8 mouse cellular contexts compared by ENCODE assay signal in genomic region chr6:71823085-71823484, GRCm38 (mm10). TPM values are rescaled to one million over a fixed set of nuclear protein-coding genes. Genes with fewer than 3 reads are reported as not detected.
DNase-seq lines count a peak whose midpoint lies in the region; ATAC-seq and TF ChIP-seq lines count a peak whose summit lies in the region.

No protein-coding gene starts in this region.

- no peak for DNase-seq in lung, postnatal 36 days
- no peak for DNase-seq in liver, adult 2 months (ENCODE audit: extremely low read depth, low read depth, low spot score)
- no peak for DNase-seq in spleen, adult 12 weeks (ENCODE audit: low spot score)
- DNase-seq in cerebellum, postnatal 36 days, result no peak
- no peak for DNase-seq in embryo, embryonic 10.5 days (ENCODE audit: low spot score)

- no peaks in the 10 kb centered on the region for H3K27me3 ChIP-seq in lung, embryonic 16.5 days (ENCODE audit: control insufficient read depth, insufficient read depth, low read depth, low read length)
- no peaks in the 10 kb centered on the region for H3K27me3 ChIP-seq in forebrain, embryonic 12.5 days
- H3K27me3 ChIP-seq in liver, adult 2 months (ENCODE audit: control insufficient read depth, insufficient read depth, low read length), result no peaks in the 10 kb centered on the region
- H3K27me3 ChIP-seq in small intestine, adult 2 months (ENCODE audit: control insufficient read depth, insufficient read depth, low read length), result no peaks in the 10 kb centered on the region

- no peaks in the 10 kb centered on the region for H3K9me3 ChIP-seq in lung, embryonic 16.5 days (ENCODE audit: control insufficient read depth, low read length)
- no peaks in the 10 kb centered on the region for H3K9me3 ChIP-seq in forebrain, embryonic 12.5 days

- TF ChIP-seq CTCF in liver, adult 2 months (IDR thresholded peaks at IDR 0.05; ENCODE audit: low read depth, low read length), result no peak
- TF ChIP-seq CTCF in small intestine, adult 2 months (IDR thresholded peaks at IDR 0.05; ENCODE audit: extremely low read depth, insufficient read length, insufficient replicate concordance, low read depth, low read length), result no peak

- peak overlapping the region; percentile 24; the same call in 1 of the 2 replicates for H3K27ac ChIP-seq in lung, embryonic 16.5 days (ENCODE audit: low read length)
- H3K27ac ChIP-seq in forebrain, embryonic 12.5 days, result 0 out of 2 replicates have a peak overlapping the region, but pooled peaks have one; percentile 38
- H3K27ac ChIP-seq in liver, adult 2 months (replicated peaks; ENCODE audit: insufficient read depth, low read depth, low read length), result no peak overlapping the region
- H3K27ac ChIP-seq in small intestine, adult 2 months (ENCODE audit: insufficient read depth, low read depth, low read length), result no peak overlapping the region

- ATAC-seq in lung, embryonic 16.5 days (ENCODE audit: low read depth), result peak; percentile 37
- ATAC-seq in forebrain, embryonic 12.5 days (ENCODE audit: low FRiP score), result peak; percentile 49; the same call in 1 of the 2 replicates

- peak overlapping the region; percentile 89 for H3K4me2 ChIP-seq in lung, embryonic 16.5 days (ENCODE audit: low read depth, low read length)
- peak overlapping the region; percentile 69 for H3K4me2 ChIP-seq in forebrain, embryonic 12.5 days

- peaks cover 6% of the 10 kb centered on the region; the same call in 1 of the 2 replicates for H3K36me3 ChIP-seq in lung, embryonic 16.5 days (ENCODE audit: control insufficient read depth, insufficient read depth, low read length)
- H3K36me3 ChIP-seq in forebrain, embryonic 12.5 days (replicated peaks), result peaks cover 8% of the 10 kb centered on the region
- H3K36me3 ChIP-seq in liver, adult 2 months (ENCODE audit: control insufficient read depth, insufficient read depth, low read length), result peaks cover 8% of the 10 kb centered on the region
- H3K36me3 ChIP-seq in small intestine, adult 2 months (ENCODE audit: control insufficient read depth, insufficient read depth, low read length), result peaks cover 6% of the 10 kb centered on the region

- WGBS in lung, embryonic 16.5 days, result 1% methylated on average over 7 of the region's 7 CpGs
- 1% methylated on average over 7 of the region's 7 CpGs for WGBS in forebrain, embryonic 12.5 days
- WGBS in liver, adult 2 months, result 0% methylated on average over 7 of the region's 7 CpGs
- under 1% methylated on average over 7 of the region's 7 CpGs for WGBS in small intestine, adult 2 months

- H3K4me3 ChIP-seq in lung, embryonic 16.5 days (ENCODE audit: low read length), result peak overlapping the region; percentile 78
- H3K4me3 ChIP-seq in forebrain, embryonic 12.5 days (replicated peaks), result peak overlapping the region; percentile 67
- peak overlapping the region; percentile 60 for H3K4me3 ChIP-seq in liver, adult 2 months (ENCODE audit: insufficient read depth, low read depth, low read length)
- H3K4me3 ChIP-seq in small intestine, adult 2 months (ENCODE audit: low read depth, low read length), result peak overlapping the region; percentile 99

- no peak for TF ChIP-seq POLR2A in liver, adult 2 months (IDR thresholded peaks at IDR 0.05; ENCODE audit: extremely low read depth, insufficient read depth, low read length)
- TF ChIP-seq POLR2A in small intestine, adult 2 months (IDR thresholded peaks at IDR 0.05; ENCODE audit: low read depth, low read length), result no peak

- H3K4me1 ChIP-seq in lung, embryonic 16.5 days (replicated peaks; ENCODE audit: control insufficient read depth, insufficient read depth, low read length), result peaks cover 2% of the 10 kb centered on the region
- H3K4me1 ChIP-seq in forebrain, embryonic 12.5 days, result peaks cover 8% of the 10 kb centered on the region
- H3K4me1 ChIP-seq in liver, adult 2 months (ENCODE audit: control insufficient read depth, insufficient read depth, low read length), result peaks cover 2% of the 10 kb centered on the region; the same call in 1 of the 2 replicates
- no peaks in the 10 kb centered on the region; the same call in 1 of the 2 replicates for H3K4me1 ChIP-seq in small intestine, adult 2 months (ENCODE audit: control insufficient read depth, insufficient read depth, insufficient read length, low read length)

- peak overlapping the region; percentile 75 for H3K9ac ChIP-seq in lung, embryonic 16.5 days (ENCODE audit: low read length)
- peak overlapping the region; percentile 58 for H3K9ac ChIP-seq in forebrain, embryonic 12.5 days
- peak overlapping the region; percentile 67 for H3K9ac ChIP-seq in liver, adult 2 months (ENCODE audit: low read depth, low read length)

- H3K79me2 ChIP-seq in liver, adult 2 months (ENCODE audit: control insufficient read depth, insufficient read depth, low read length), result peaks cover 9% of the 10 kb centered on the region

RNA-seq across cellular contexts. Expression of gene Mrpl35, which starts 3.7 kb away (rescaled TPM):
- polyA plus RNA-seq in lung, embryonic 16.5 days (2015; fragmentation: Nextera tagmentation; extraction: Ambion mirVana), result 54.2 and 59.4 TPM in 2 replicates
- polyA plus RNA-seq in forebrain, embryonic 12.5 days (2016; fragmentation: Nextera tagmentation; extraction: Ambion mirVana), result 50.7 and 50.9 TPM in 2 replicates
- 13.5 and 14.4 TPM in 2 replicates for total RNA-seq in liver, adult 2 months (2014; rRNA removed)
- polyA plus RNA-seq in liver, adult 2 months (2012; rRNA removed), result 8.6 and 9.5 TPM in 2 replicates
- 3.0 and 4.1 TPM in 2 replicates for polyA plus RNA-seq in small intestine, adult 2 months (2012; rRNA removed)

RNA-seq across cellular contexts. Expression of gene Immt, which starts 8.0 kb away (rescaled TPM):
- polyA plus RNA-seq in lung, embryonic 16.5 days (2015; fragmentation: Nextera tagmentation; extraction: Ambion mirVana), result 170 and 173 TPM in 2 replicates
- polyA plus RNA-seq in forebrain, embryonic 12.5 days (2016; fragmentation: Nextera tagmentation; extraction: Ambion mirVana), result 151 and 156 TPM in 2 replicates
- 90.5 and 100 TPM in 2 replicates for total RNA-seq in liver, adult 2 months (2014; rRNA removed)
- polyA plus RNA-seq in liver, adult 2 months (2012; rRNA removed), result 34.3 and 38.8 TPM in 2 replicates
- polyA plus RNA-seq in small intestine, adult 2 months (2012; rRNA removed), result 30.4 and 40.2 TPM in 2 replicates

Comparison
In these comparisons a context has a peak if more than half of its experiments do, and no peak if none do; other contexts are left out.
1. H3K27ac ChIP-seq: peak in lung, embryonic 16.5 days (single experiment) and forebrain, embryonic 12.5 days (single experiment); none in liver, adult 2 months (single experiment) and small intestine, adult 2 months (single experiment).
2. Peak in every context shown above with its lines, with median percentiles within 50 percentile points of each other: H3K4me3 ChIP-seq and H3K9ac ChIP-seq.